Mouse (Mus musculus): ENCODE data around the gene Tanc1. TPM values are rescaled to one million over a fixed set of nuclear protein-coding genes. Genes with fewer than 3 reads are reported as not detected.

Gene Tanc1
- polyA plus RNA-seq, 1 experiment from 2014 or later = 29.8 TPM

DNA sequence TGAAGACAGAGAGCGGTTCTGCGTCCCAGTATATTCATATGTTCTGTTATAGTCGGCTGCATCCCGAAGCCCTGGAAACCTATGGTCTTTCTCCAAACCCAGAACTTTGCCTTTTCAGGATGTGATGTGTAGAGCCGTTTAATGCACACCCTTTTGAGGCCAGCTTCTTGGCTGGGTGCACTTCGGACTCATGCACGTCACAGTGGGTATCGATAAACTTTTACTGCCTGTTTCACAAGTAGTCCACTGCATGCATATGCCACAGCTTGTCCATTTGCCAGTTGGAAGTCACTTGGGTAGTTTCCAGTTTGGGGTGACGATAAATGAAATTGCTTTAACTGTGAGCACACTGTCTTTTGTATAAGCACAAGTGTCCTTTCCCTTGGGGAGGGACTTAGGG, 135.9 kb downstream of the Tanc1 start:
- Histone ChIP-seq H3K36me3 (ENCODE audit: insufficient read depth, low read length) (no peaks in the 10 kb centered on the region), H3K4me2 (ENCODE audit: low read length) (no peak overlapping the region), H3K9ac (ENCODE audit: low read depth, low read length) (no peak overlapping the region), H3K27ac (no peak overlapping the region), H3K4me3 (replicated peaks; ENCODE audit: low read depth, low read length) (no peak overlapping the region), H3K4me1 (replicated peaks; ENCODE audit: insufficient read depth, low read length) (peaks cover 7% of the 10 kb centered on the region; the same call in 1 of the 2 replicates), H3K27me3 (ENCODE audit: insufficient read depth, low read length) (no peaks in the 10 kb centered on the region), H3K9me3 (replicated peaks; ENCODE audit: low read length) (no peaks in the 10 kb centered on the region)
- no peak for ATAC-seq (replicated peaks; ENCODE audit: low FRiP score, low read depth)
- no peak for TF ChIP-seq CTCF (IDR thresholded peaks at IDR 0.05; ENCODE audit: low read depth)
- whole genome bisulfite sequencing = 87% methylated on average over 9 of the region's 9 CpGs
- no peak for DNase-seq (ENCODE audit: low spot score)

DNA sequence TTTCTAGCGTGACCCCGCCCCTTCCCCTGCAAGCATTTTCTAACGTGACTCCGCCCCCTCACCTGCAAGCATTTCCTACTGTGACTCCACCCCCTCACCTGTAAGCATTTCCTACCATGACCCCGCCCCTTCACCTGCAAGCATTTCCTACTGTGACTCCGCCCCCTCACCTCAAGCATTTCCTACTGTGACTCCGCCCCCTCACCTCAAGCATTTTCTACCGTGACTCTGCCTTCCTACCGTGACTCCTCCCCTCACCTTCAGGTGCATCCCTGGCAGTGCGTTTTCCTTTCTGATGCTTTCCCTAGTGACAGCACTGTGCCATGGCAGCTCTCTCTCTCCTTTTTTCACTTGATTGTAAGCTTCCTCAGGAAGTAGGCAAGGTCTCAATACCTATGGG, 137.5 kb downstream of the Tanc1 start:
- DNase-seq (ENCODE audit: low spot score) (no peak), ATAC-seq (replicated peaks; ENCODE audit: low FRiP score, low read depth) (0 out of 2 replicates have a peak, but pooled peaks have one; percentile 7)
- H3K9me3 ChIP-seq (replicated peaks; ENCODE audit: low read length) = no peaks in the 10 kb centered on the region
- no peak overlapping the region for H3K4me2 ChIP-seq (ENCODE audit: low read length)
- H3K27ac ChIP-seq = peak overlapping the region; percentile 48; the same call in 1 of the 2 replicates
- TF ChIP-seq CTCF (IDR thresholded peaks at IDR 0.05; ENCODE audit: low read depth) = no peak
- H3K27me3 ChIP-seq (ENCODE audit: insufficient read depth, low read length) = no peaks in the 10 kb centered on the region
- H3K9ac ChIP-seq (ENCODE audit: low read depth, low read length) = no peak overlapping the region
- WGBS = 49% methylated on average over 10 of the region's 10 CpGs
- peaks cover 8% of the 10 kb centered on the region; the same call in 1 of the 2 replicates for H3K4me1 ChIP-seq (replicated peaks; ENCODE audit: insufficient read depth, low read length)
- H3K4me3 ChIP-seq (replicated peaks; ENCODE audit: low read depth, low read length) = no peak overlapping the region
- H3K36me3 ChIP-seq (ENCODE audit: insufficient read depth, low read length) = no peaks in the 10 kb centered on the region

DNA sequence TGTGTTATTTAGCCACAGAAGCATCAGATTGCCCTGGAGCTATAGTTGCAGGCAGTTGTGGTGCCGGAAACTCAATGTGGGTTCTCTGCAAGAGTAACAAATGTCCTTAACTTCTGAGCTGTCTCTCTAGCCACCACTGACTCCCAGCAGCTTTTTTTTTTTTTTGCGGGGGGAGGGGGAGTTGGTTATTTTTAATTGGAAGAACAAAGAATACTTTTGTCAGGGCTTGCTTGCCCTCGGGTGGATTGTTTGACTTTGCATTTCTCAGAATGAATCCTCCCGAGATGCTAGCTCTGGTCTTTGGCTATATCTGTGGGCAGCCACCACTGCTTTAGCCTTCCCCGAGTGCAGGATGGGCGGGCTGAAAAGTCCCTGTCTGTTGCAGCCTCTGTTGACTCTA, 139.3 kb downstream of the Tanc1 start:
- H3K36me3 ChIP-seq (ENCODE audit: insufficient read depth, low read length) = no peaks in the 10 kb centered on the region
- no peak overlapping the region for H3K4me2 ChIP-seq (ENCODE audit: low read length)
- no peaks in the 10 kb centered on the region for H3K9me3 ChIP-seq (replicated peaks; ENCODE audit: low read length)
- no peak for TF ChIP-seq CTCF (IDR thresholded peaks at IDR 0.05; ENCODE audit: low read depth)
- H3K27me3 ChIP-seq (ENCODE audit: insufficient read depth, low read length) = no peaks in the 10 kb centered on the region
- H3K4me3 ChIP-seq (replicated peaks; ENCODE audit: low read depth, low read length) = no peak overlapping the region
- no peak overlapping the region for H3K9ac ChIP-seq (ENCODE audit: low read depth, low read length)
- peaks cover 23% of the 10 kb centered on the region; the same call in 1 of the 2 replicates for H3K4me1 ChIP-seq (replicated peaks; ENCODE audit: insufficient read depth, low read length)
- DNase-seq (ENCODE audit: low spot score) = no peak
- no peak for ATAC-seq (replicated peaks; ENCODE audit: low FRiP score, low read depth)
- WGBS = 75% methylated on average over 6 of the region's 6 CpGs
- no peak overlapping the region for H3K27ac ChIP-seq

DNA sequence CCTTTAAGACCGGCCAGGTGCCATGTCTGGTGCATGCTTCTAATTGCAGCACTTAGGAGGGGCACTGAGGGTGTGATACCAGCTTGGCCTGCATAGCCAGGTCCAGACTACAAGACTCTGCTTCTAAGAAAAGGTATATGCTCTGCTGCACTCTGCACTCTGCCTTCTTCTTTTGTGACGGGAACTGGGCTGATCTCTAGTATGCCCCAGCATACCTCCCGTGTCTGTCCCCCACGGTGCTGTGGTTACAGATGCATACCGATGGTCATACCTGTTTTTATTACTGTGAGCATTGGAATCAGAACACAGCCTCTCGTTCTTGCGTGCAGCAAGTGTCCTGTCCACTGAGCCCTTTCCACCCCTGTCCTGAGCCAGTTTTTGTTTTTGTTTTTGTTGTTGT, 140.3 kb downstream of the Tanc1 start:
- no peak overlapping the region for H3K9ac ChIP-seq (ENCODE audit: low read depth, low read length)
- H3K4me1 ChIP-seq (replicated peaks; ENCODE audit: insufficient read depth, low read length) = peaks cover 23% of the 10 kb centered on the region; the same call in 1 of the 2 replicates
- peak overlapping the region; percentile 10; the same call in 1 of the 2 replicates for H3K27ac ChIP-seq
- 51% methylated on average over 7 of the region's 7 CpGs for WGBS
- H3K36me3 ChIP-seq (ENCODE audit: insufficient read depth, low read length) = no peaks in the 10 kb centered on the region
- no peak overlapping the region for H3K4me2 ChIP-seq (ENCODE audit: low read length)
- no peaks in the 10 kb centered on the region for H3K27me3 ChIP-seq (ENCODE audit: insufficient read depth, low read length)
- DNase-seq (ENCODE audit: low spot score) (no peak), ATAC-seq (replicated peaks; ENCODE audit: low FRiP score, low read depth) (0 out of 2 replicates have a peak, but pooled peaks have one; percentile 34)
- H3K9me3 ChIP-seq (replicated peaks; ENCODE audit: low read length) = no peaks in the 10 kb centered on the region
- H3K4me3 ChIP-seq (replicated peaks; ENCODE audit: low read depth, low read length) = no peak overlapping the region
- TF ChIP-seq CTCF (IDR thresholded peaks at IDR 0.05; ENCODE audit: low read depth) = no peak

- 65% methylated on average over 5 of the region's 5 CpGs for WGBS
- H3K27me3 ChIP-seq (ENCODE audit: insufficient read depth, low read length) = no peaks in the 10 kb centered on the region
- TF ChIP-seq CTCF (IDR thresholded peaks at IDR 0.05; ENCODE audit: low read depth) = no peak
- no peaks in the 10 kb centered on the region for H3K9me3 ChIP-seq (replicated peaks; ENCODE audit: low read length)
- H3K27ac ChIP-seq = peak overlapping the region; percentile 10; the same call in 1 of the 2 replicates
- DNase-seq (ENCODE audit: low spot score) (peak; percentile 71), ATAC-seq (replicated peaks; ENCODE audit: low FRiP score, low read depth) (no peak)
- no peak overlapping the region for H3K4me2 ChIP-seq (ENCODE audit: low read length)
- no peaks in the 10 kb centered on the region for H3K36me3 ChIP-seq (ENCODE audit: insufficient read depth, low read length)
- no peak overlapping the region for H3K9ac ChIP-seq (ENCODE audit: low read depth, low read length)
- peaks cover 24% of the 10 kb centered on the region; the same call in 1 of the 2 replicates for H3K4me1 ChIP-seq (replicated peaks; ENCODE audit: insufficient read depth, low read length)
- no peak overlapping the region for H3K4me3 ChIP-seq (replicated peaks; ENCODE audit: low read depth, low read length)
Measured at GRCm38 (mm10) chr2:59752766-59753165, 140.9 kb downstream of the Tanc1 start.

DNA sequence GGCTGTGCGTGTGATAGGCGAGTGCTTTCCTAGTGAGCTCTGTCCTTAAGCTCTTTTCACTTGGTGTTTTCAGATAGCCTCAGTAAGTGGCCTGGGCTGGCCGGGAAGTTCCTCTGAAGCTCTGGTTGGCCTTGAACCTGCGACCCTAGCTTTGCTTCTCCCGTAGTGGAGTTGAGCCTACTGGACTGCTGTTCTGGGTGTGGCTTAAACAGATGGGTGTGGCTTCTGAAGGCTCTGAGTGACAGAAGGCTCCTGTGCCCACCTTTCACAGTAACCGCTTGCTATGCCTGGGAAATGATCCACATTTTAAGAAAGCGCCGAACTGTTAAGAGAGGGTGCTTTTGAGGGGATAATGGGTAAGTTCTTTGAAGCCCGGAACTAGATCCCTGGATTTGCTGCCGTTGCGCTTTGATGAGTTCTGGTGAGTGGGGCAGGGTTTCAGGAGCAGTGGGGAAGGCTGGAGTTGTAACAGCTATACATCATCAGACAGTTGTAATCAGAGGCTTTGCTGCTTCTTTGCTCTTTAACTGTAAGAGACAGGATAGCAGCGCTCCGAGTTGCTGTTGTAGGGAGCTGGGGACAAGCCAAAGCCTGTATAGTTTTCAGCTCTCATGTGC, 144.4 kb downstream of the Tanc1 start:
- Histone ChIP-seq H3K27ac (peak overlapping the region; percentile 63), H3K9me3 (replicated peaks; ENCODE audit: low read length) (no peaks in the 10 kb centered on the region), H3K4me3 (replicated peaks; ENCODE audit: low read depth, low read length) (no peak overlapping the region), H3K9ac (ENCODE audit: low read depth, low read length) (no peak overlapping the region), H3K4me1 (replicated peaks; ENCODE audit: insufficient read depth, low read length) (peaks cover 25% of the 10 kb centered on the region; the same call in 1 of the 2 replicates), H3K4me2 (ENCODE audit: low read length) (no peak overlapping the region), H3K27me3 (ENCODE audit: insufficient read depth, low read length) (no peaks in the 10 kb centered on the region), H3K36me3 (ENCODE audit: insufficient read depth, low read length) (no peaks in the 10 kb centered on the region)
- WGBS = 46% methylated on average over 13 of the region's 13 CpGs
- no peak for TF ChIP-seq CTCF (IDR thresholded peaks at IDR 0.05; ENCODE audit: low read depth)
- ATAC-seq (replicated peaks; ENCODE audit: low FRiP score, low read depth) (peak; percentile 64), DNase-seq (ENCODE audit: low spot score) (peak; percentile 86)

Measured in kidney, postnatal 0 days (tissue).